Mouse (Mus musculus): ENCODE data around the gene Cflar.

GRCm38 (mm10) chr1:58693696-58694095 lies 17.6 kb upstream of the Cflar start:
- no peak for TF ChIP-seq CTCF (conservative IDR thresholded peaks at IDR 0.05 in 1 of 2, IDR thresholded peaks at IDR 0.05 in 1 of 2; ENCODE audit: low read depth in 2 of 2, low read length in 2 of 2)
- TF ChIP-seq POLR2A (IDR thresholded peaks at IDR 0.05; ENCODE audit: low read depth, low read length), result no peak
- no peak for TF ChIP-seq UBTF (IDR thresholded peaks at IDR 0.05; ENCODE audit: low read depth, low read length)
- TF ChIP-seq BHLHE40 (IDR thresholded peaks at IDR 0.05; ENCODE audit: low read depth, low read length), result no peak
- TF ChIP-seq GABPA (IDR thresholded peaks at IDR 0.05; ENCODE audit: insufficient replicate concordance, low read depth, low read length), result no peak

Data from CH12.LX (cell line).